Mouse (Mus musculus) liver, postnatal 0 days (tissue): ENCODE measurements at regions not wholly inside any gene's neighbourhood (a gene's known extent, or its start where the extent isn't known, plus 50 kb on each side); places are given as distances from the start of the nearest gene placed in this dataset.

Source experiments
- CTCF ChIP-seq: sonication (generic); IDR thresholded peaks from 2 replicates; pipeline ENCODE4 v1.5.1; 2016; ENCODE audit warnings: antibody characterized with exemption, low read depth
- EP300 ChIP-seq: IDR thresholded peaks from 2 replicates; pipeline ENCODE4 v1.6.1; 2016; ENCODE audit warnings: antibody characterized with exemption, low read depth, mild to moderate bottlenecking

- no peak for TF ChIP-seq CTCF
- no peak for TF ChIP-seq EP300
Measured at GRCm38 (mm10) chr13:51348707-51349106, 59.7 kb upstream of the S1pr3 start.
